Comparison of ENCODE assay signal across 13 mouse cellular contexts in the genomic region with DNA sequence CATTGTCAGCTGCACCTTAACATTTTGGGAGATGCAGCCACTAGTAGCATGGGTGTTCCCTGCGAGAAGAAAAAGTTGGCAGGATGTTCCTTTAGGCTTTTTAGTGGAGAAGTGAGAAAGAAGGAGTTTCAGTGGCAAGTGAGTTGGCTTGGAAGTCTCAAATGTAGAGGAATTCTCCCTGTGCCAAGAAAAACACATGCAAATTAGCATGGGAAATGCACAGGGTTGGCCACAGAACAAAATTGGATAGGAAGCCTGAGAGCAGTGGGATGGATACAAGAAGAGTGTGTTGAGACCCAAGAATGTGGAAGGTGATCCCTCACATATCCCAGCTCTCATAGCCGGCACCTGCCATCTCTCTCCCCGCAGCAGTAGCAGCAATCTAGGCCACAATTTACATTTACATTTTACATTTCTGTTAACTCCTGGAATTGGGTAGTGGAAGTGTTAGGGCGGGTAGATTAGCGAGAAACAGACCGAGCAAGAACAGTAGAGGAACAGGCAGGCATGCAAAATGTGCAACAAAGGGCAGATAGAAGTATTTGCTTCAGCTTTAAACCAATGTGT.
DNase-seq lines count a peak whose midpoint lies in the region.
"Had no signal": no experiment of that assay in that cellular context is flagged by ENCODE, and none has a peak within 500 bp of the region (broad histone marks: within the 10 kb centered on the region; RNA-seq: fewer than 3 reads in every experiment).

No protein-coding gene starts in this region.

- intact Hi-C loops in left cerebral cortex, postnatal 4 days (cut with DNase I), result no loop called here

- DNase-seq in frontal cortex, postnatal 36 days (ENCODE audit: low spot score in 2 of 2), result peak; percentile 13 to 23
- DNase-seq in frontal cortex, postnatal 14 days (ENCODE audit: low spot score in 2 of 2), result no peak
- peak; percentile 6 for DNase-seq in left cerebral cortex, adult 11 months (ENCODE audit: low spot score)
- DNase-seq in left cerebral cortex, postnatal 4 days, result no peak
- DNase-seq in 3134 (ENCODE audit: extremely low read depth, insufficient read length, low spot score), result peak; percentile 12
- peak; percentile 55 for DNase-seq in brain, adult 2 months (ENCODE audit: low read depth, low spot score)
- no peak for DNase-seq in adrenal gland, postnatal 36 days
- no peak for DNase-seq in adrenal gland, postnatal 25 days
- DNase-seq: cerebellum, adult 9-10 months; embryo, embryonic 11 days; layer of hippocampus, postnatal 36 days; lung, adult 18-20 months; thymus, postnatal 25 days had no signal

Comparison
In these comparisons a context has a peak if more than half of its experiments do, and no peak if none do; other contexts are left out.
1. DNase-seq: peak in frontal cortex, postnatal 36 days (2 of 2), left cerebral cortex, adult 11 months (single experiment), 3134 (single experiment) and brain, adult 2 months (single experiment); none in frontal cortex, postnatal 14 days (0 of 2), left cerebral cortex, postnatal 4 days (single experiment), adrenal gland, postnatal 36 days (0 of 2) and adrenal gland, postnatal 25 days (single experiment).